In the genomic region with DNA sequence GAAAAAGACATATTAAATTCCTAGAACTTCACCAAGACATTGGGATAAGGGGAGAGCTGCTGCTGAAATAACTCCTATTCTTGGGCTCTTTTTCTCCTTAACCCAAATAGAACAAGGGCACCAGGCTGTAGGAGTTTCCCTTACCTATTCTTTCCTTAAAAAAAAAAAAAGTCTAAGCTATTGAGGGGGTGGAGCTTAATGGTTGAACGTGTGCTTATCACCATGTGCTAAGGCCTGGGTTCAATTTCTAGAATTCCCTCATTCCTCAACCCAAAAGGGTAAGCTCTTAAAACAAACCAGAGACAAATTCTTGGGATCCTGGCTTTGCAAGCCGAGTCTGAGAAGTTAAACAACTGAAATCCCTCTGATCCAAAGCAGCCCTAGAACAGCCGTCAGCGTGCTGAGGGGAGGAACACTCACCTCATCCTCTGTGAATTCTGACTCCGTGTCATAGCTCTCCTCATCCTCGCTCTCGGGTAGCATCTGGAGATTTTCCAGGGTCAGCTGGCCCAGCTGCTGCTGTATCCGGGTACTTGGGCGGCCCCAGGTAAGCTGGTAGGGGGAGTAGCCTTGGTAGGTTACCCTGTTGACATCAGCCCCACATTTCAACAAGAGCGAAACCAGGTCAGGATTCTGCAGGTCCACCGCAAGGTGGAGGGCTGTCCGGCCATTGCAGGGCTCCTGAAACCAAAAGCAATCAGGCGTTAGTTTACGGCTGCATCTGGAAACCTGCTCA, we compare ENCODE assay signal across 8 mouse cellular contexts. TPM values are rescaled to one million over a fixed set of nuclear protein-coding genes. Genes with fewer than 3 reads are reported as not detected.
DNase-seq lines count a peak whose midpoint lies in the region; ATAC-seq and TF ChIP-seq lines count a peak whose summit lies in the region.

No protein-coding gene starts in this region.

- H3K9me3 ChIP-seq in hindbrain, embryonic 16.5 days (ENCODE audit: control insufficient read depth, low read length): no peaks in the 10 kb centered on the region

- peaks cover 8% of the 10 kb centered on the region; the same call in 1 of the 2 replicates for H3K79me2 ChIP-seq in liver, adult 2 months (ENCODE audit: control insufficient read depth, insufficient read depth, low read length)
- no peaks in the 10 kb centered on the region for H3K79me2 ChIP-seq in myocyte (ENCODE audit: control insufficient read depth, insufficient read depth)

- peak overlapping the region; percentile 73 for H3K4me3 ChIP-seq in liver, adult 2 months (ENCODE audit: insufficient read depth, low read depth, low read length)
- no peak overlapping the region for H3K4me3 ChIP-seq in hindbrain, embryonic 16.5 days (ENCODE audit: low read length)
- H3K4me3 ChIP-seq in myocyte: no peak overlapping the region

- H3K27ac ChIP-seq in liver, adult 2 months (replicated peaks; ENCODE audit: insufficient read depth, low read depth, low read length): peak overlapping the region; percentile 92
- no peak overlapping the region for H3K27ac ChIP-seq in hindbrain, embryonic 16.5 days (ENCODE audit: low read depth, low read length)

- peak overlapping the region; percentile 76 for H3K9ac ChIP-seq in liver, adult 2 months (ENCODE audit: low read depth, low read length)
- no peak overlapping the region for H3K9ac ChIP-seq in hindbrain, embryonic 16.5 days (ENCODE audit: low read depth, low read length)

- TF ChIP-seq CTCF in liver, adult 2 months (IDR thresholded peaks at IDR 0.05; ENCODE audit: low read depth, low read length): no peak

- H3K4me2 ChIP-seq in hindbrain, embryonic 16.5 days (ENCODE audit: low read length): peak overlapping the region; percentile 92
- H3K4me2 ChIP-seq in myocyte (ENCODE audit: low read depth): peak overlapping the region; percentile 8

- peak; percentile 15 to 30 for DNase-seq in cerebellum, postnatal 10 days
- DNase-seq in cerebellum, postnatal 4 days (ENCODE audit: low spot score in 2 of 2): no peak
- DNase-seq in liver, adult 2 months (ENCODE audit: extremely low read depth, low read depth, low spot score): no peak
- DNase-seq in liver: no peak
- DNase-seq in natural killer cell, adult 2 months (ENCODE audit: low spot score in 2 of 2): no peak
- DNase-seq in embryo, embryonic 9.5 days (ENCODE audit: extremely low spot score): no peak

- TF ChIP-seq POLR2A in liver, adult 2 months (IDR thresholded peaks at IDR 0.05; ENCODE audit: extremely low read depth, insufficient read depth, low read length): no peak
- no peak for TF ChIP-seq POLR2A in myocyte (IDR thresholded peaks at IDR 0.05; ENCODE audit: insufficient read length, low read depth)

- no peak overlapping the region for H3ac ChIP-seq in myocyte (ENCODE audit: control insufficient read depth, insufficient read length)

- ATAC-seq in hindbrain, embryonic 16.5 days: no peak

- WGBS in liver, adult 2 months: 32% methylated on average over 14 of the region's 14 CpGs
- WGBS in hindbrain, embryonic 16.5 days: 84% methylated on average over 14 of the region's 14 CpGs

- no peaks in the 10 kb centered on the region for H3K27me3 ChIP-seq in liver, adult 2 months (ENCODE audit: control insufficient read depth, insufficient read depth, low read length)
- no peaks in the 10 kb centered on the region for H3K27me3 ChIP-seq in hindbrain, embryonic 16.5 days (replicated peaks; ENCODE audit: control insufficient read depth, insufficient read depth, low read length)
- no peaks in the 10 kb centered on the region for H3K27me3 ChIP-seq in myocyte (ENCODE audit: control insufficient read depth, insufficient read depth, insufficient read length)

- H3K4me1 ChIP-seq in liver, adult 2 months (ENCODE audit: control insufficient read depth, insufficient read depth, low read length): peaks cover 30% of the 10 kb centered on the region
- H3K4me1 ChIP-seq in hindbrain, embryonic 16.5 days (ENCODE audit: control insufficient read depth, insufficient read depth, low read depth, low read length): peaks cover 19% of the 10 kb centered on the region

- peaks cover 35% of the 10 kb centered on the region for H3K36me3 ChIP-seq in liver, adult 2 months (ENCODE audit: control insufficient read depth, insufficient read depth, low read length)
- peaks cover 11% of the 10 kb centered on the region for H3K36me3 ChIP-seq in hindbrain, embryonic 16.5 days (ENCODE audit: control insufficient read depth, insufficient read depth, low read length)
- H3K36me3 ChIP-seq in myocyte (ENCODE audit: control insufficient read depth, insufficient read depth): peaks cover 21% of the 10 kb centered on the region

TF ChIP-seq in myocyte, 11 proteins besides CTCF, POLR2A, EP300 and RAD21:
- no peak for TF ChIP-seq TCF12 (IDR thresholded peaks at IDR 0.05; ENCODE audit: insufficient read depth, poor library complexity, severe bottlenecking)

RNA-seq across cellular contexts. Expression of a gene that starts 2.3 kb away (rescaled TPM):
- total RNA-seq in liver, adult 2 months (2014; rRNA removed): 85.6 and 110 TPM in 2 replicates
- polyA plus RNA-seq in liver, adult 2 months (2012; rRNA removed): 75.3 and 76.4 TPM in 2 replicates
- 62.3 and 64.3 TPM in 2 replicates for polyA plus RNA-seq in hindbrain, embryonic 16.5 days (2015; fragmentation: Nextera tagmentation; extraction: Ambion mirVana)
- 18.0 TPM for polyA plus RNA-seq in myocyte (2012; fragmentation: generic; extraction: Trizol)

Comparison
In these comparisons a context has a peak if more than half of its experiments do, and no peak if none do; other contexts are left out.
1. DNase-seq: peak in cerebellum, postnatal 10 days (2 of 2); none in cerebellum, postnatal 4 days (0 of 2), liver, adult 2 months (single experiment), liver (single experiment), natural killer cell, adult 2 months (0 of 2) and embryo, embryonic 9.5 days (single experiment).